Mouse (Mus musculus) liver, embryonic 14.5 days (tissue): ENCODE measurements at regions not wholly inside any gene's neighbourhood (a gene's known extent, or its start where the extent isn't known, plus 50 kb on each side); places are given as distances from the start of the nearest gene placed in this dataset.

Experiments used
- CTCF ChIP-seq: IDR thresholded peaks from 2 replicates; pipeline ENCODE4 v1.5.1; 2016; ENCODE audit warnings: antibody characterized with exemption, low read depth, control low read depth
- EP300 ChIP-seq: IDR thresholded peaks from 2 replicates; pipeline ENCODE4 v1.6.1; 2016; ENCODE audit warnings: antibody characterized with exemption, low read depth

DNA sequence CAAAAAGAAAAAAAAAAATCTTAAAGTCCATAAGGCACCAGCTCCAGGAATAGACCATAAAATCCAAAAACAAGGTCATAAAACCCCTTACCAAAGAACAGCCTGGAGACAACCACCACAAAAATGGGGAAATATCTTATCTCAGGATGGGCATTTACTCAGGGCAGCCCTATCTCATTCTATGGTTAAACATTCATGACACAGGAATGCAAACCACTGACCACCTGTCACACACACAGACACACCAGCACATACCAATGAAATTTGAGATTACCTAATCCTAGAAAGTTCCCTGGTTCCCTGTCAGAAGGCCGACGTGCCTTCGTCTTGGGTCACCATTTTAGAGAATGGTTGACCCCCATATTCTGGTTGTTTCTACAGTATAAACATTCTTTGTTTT, 66.3 kb upstream of the Cdx4 start:
- TF ChIP-seq EP300 (no peak), CTCF (no peak)
